Mouse (Mus musculus) lung, postnatal 0 days (tissue): Measurements from ENCODE around the gene Noxo1.
"Not testable (repeated sequence)": the region's sequence is repeated elsewhere in the genome, so short reads cannot be mapped to it uniquely, and the experiment has no call there.

Source experiments
- CTCF ChIP-seq: IDR thresholded peaks from 2 replicates; pipeline ENCODE4 v1.5.1; 2016; ENCODE audit warnings: antibody characterized with exemption, mild to moderate bottlenecking
- EP300 ChIP-seq: IDR thresholded peaks from 2 replicates; pipeline ENCODE4 v1.6.1; 2016; ENCODE audit warnings: antibody characterized with exemption, mild to moderate bottlenecking, control low read depth

DNA sequence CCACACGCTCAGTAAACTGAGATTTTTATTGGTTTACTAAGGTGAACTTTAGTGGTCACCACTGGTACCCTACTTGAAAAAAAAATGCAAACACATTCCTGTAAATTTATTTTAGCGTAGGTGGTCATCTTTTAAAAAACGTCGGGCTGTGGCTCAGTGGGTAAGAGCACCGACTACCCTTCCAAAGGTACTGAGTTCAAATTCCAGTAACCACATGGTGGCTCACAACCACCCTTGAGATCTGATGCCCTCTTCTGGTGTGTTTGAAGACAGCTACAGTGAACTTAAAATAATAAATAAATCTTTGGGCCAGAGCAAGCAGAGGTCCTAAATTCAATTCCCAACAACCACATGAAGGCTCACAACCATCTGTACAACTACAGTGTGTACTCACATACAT lies 22.9 kb downstream of the Noxo1 start:
- peak; percentile 39 for TF ChIP-seq CTCF
- not testable (repeated sequence) for TF ChIP-seq EP300
